Comparison of ENCODE assay signal across 8 mouse cellular contexts in the genomic region with DNA sequence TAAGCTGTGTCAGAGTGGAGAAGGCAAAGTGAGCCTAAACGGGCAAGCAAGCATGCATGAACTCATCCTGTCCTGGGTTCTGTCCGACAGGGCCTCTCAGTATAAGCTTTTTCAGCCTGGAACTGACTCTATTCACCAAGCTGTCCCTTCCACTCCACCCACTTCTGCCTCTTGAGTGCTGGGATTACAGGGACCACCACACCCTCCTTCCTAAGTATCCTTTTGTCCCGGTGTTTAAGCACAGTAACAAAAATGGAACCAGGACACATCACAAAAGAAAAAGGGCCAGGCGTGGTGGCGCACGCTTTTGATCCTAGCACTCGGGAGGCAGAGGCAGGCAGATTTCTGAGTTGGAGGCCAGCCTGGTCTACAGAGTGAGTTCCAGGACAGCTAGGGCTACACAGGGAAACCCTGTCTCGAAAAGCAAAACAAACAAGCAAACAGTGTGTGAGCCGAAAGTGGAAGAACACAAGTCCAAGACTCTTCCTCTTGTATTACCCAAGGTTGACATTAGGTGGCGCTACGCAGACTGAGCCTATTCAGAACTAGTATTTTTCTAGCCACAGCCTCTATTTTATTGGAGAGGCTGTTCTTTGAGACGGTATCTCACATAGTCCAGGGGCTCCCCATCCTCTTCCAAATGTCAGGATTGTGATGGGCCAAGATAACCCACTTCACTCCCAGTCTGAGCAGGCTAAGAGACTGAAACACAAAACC. TPM values are rescaled to one million over a fixed set of nuclear protein-coding genes. Genes with fewer than 3 reads are reported as not detected.
DNase-seq lines count a peak whose midpoint lies in the region.

No protein-coding gene starts in this region.

- DNase-seq in layer of hippocampus, adult 11-12 months (ENCODE audit: low spot score): peak; percentile 70
- no peak for DNase-seq in layer of hippocampus, postnatal 36 days
- DNase-seq in CD8-positive naive resting alpha-beta T cell, adult 2 months (ENCODE audit: low read depth in 2 of 2, low spot score in 2 of 2): peak; percentile 57 to 73
- peak; percentile 59 for DNase-seq in T-cell, adult 2 months (ENCODE audit: low spot score)
- peak; percentile 78 for DNase-seq in embryo, embryonic 10 days (ENCODE audit: low spot score)
- DNase-seq in kidney, postnatal 14 days: peak; percentile 56
- DNase-seq in retina, embryonic 14.5 days (ENCODE audit: low spot score): peak; percentile 82
- no peak for DNase-seq in ovary, postnatal 36 days (ENCODE audit: low spot score)

RNA-seq across cellular contexts. Expression of a gene that starts 39.7 kb away (rescaled TPM):
- 10 to 100 TPM; 12.8 to 13.7 TPM for total RNA-seq in layer of hippocampus, postnatal 36 days (2021)

RNA-seq across cellular contexts. Expression of a gene that starts 49.0 kb away (rescaled TPM):
- 10 to 100 TPM; 39.9 to 46.8 TPM for total RNA-seq in layer of hippocampus, postnatal 36 days (2021)

RNA-seq across cellular contexts. Expression of a gene that starts 53.9 kb away (rescaled TPM):
- total RNA-seq in layer of hippocampus, postnatal 36 days (2021): 10 to 100 TPM; 21.1 to 23.2 TPM

RNA-seq across cellular contexts. Expression of a gene that starts 57.3 kb away (rescaled TPM):
- total RNA-seq in layer of hippocampus, postnatal 36 days (2021): 1,000 to 10,000 TPM; 1,628 to 1,744 TPM

Comparison
In these comparisons a context has a peak if more than half of its experiments do, and no peak if none do; other contexts are left out.
1. DNase-seq: peak in layer of hippocampus, adult 11-12 months (single experiment), CD8-positive naive resting alpha-beta T cell, adult 2 months (2 of 2), T-cell, adult 2 months (single experiment), embryo, embryonic 10 days (single experiment), kidney, postnatal 14 days (single experiment) and retina, embryonic 14.5 days (single experiment); none in layer of hippocampus, postnatal 36 days (0 of 2) and ovary, postnatal 36 days (single experiment).